Mouse (Mus musculus) cerebellum, adult 2 months (tissue): Measurements from ENCODE around the gene Tsg101.

Source experiments
- CTCF ChIP-seq: fragments of 200-500 bp; IDR thresholded peaks from 2 replicates; pipeline ENCODE4 v1.5.1; 2011; ENCODE audit warnings: low read depth, mild to moderate bottlenecking, control low read depth, low read length, moderate library complexity, borderline replicate concordance; ENCODE audit not compliant: insufficient read depth
- POLR2A ChIP-seq: fragments of 200-500 bp; IDR thresholded peaks from 2 replicates; pipeline ENCODE4 v1.6.1; 2011; ENCODE audit warnings: low read length, control low read depth, borderline replicate concordance; ENCODE audit not compliant: insufficient read depth

DNA sequence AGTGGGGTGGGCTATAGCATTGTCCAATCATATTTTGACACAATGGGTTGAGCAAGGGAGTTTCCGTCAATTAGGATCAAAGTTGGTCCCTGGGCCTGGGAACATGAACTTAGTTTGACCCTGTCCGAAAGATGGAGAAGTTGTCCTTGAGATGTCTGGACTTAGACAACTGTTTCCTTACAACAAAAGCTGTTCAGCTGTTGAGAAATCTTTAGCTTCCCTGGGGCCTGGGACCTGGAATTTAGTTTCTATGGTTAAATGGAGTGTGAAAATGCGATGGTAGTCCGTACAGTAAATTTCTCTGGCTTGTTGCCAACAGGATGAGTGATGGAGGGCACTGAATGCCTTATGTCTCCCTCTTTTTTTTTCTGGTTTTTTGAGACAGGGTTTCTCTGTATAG lies 2.3 kb upstream of the Tsg101 start:
- TF ChIP-seq CTCF (no peak), POLR2A (no peak)
